Mouse (Mus musculus) kidney, postnatal 14 days (tissue): ENCODE measurements around the gene Zfp418.
"Not testable (repeated sequence)": the region's sequence is repeated elsewhere in the genome, so short reads cannot be mapped to it uniquely, and the experiment has no call there.

Experiments
- DNase-seq: peaks from one replicate; pipeline ENCODE4 v3.0.0; 2022; ENCODE audit warnings: mixed read lengths

Gene Zfp418

DNA sequence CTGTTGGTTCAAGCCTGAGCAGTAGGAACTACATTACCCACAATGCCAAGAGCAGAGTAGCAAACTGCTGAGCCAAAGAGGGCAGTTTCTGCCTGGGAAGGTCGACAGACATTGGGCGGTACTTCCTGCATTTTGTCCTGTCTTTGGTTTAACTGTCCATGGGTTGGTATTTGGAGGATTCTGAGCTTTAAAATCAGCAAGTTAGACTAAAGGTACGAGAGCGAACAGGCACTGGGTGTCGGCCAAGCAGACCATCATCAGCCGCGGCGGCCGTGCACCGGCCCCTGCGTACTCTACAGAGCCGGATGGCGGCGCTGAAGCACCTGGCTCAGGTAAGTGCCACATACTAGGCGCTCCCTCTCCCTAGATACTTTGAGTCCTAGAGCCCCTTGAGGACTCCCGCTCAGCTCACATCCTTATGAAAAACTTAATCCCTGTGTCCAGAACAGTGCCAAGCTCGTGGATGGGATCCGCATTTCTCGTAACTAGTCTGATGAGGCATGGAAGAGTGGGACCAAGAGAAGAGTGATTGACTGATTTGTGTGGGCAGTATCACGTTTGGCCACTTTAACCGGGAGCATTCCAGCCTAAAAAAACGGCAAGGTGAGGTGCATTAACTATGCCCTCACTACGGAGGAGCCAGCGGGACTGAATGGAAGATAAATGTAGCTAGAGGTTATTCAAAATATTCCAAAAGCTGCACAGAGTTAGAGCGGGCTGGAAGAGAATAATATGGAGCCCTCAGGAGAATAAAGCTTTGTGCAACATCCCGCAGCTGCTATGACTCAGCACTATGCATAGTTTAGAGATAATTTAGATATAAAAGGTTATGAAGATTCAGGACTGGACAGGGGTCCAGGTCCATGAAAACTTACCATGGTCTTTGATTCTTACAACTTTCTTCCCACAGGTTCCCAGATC lies at the start of gene Zfp418:
TSS of gene Zfp418 (plus strand) at position 104 of the 921 bp plus-strand sequence.
- peak; percentile 76 for DNase-seq

GRCm38 (mm10) chr7:7121602-7121980 lies 49.5 kb upstream of the Zfp418 start:
- no peak for DNase-seq

DNA sequence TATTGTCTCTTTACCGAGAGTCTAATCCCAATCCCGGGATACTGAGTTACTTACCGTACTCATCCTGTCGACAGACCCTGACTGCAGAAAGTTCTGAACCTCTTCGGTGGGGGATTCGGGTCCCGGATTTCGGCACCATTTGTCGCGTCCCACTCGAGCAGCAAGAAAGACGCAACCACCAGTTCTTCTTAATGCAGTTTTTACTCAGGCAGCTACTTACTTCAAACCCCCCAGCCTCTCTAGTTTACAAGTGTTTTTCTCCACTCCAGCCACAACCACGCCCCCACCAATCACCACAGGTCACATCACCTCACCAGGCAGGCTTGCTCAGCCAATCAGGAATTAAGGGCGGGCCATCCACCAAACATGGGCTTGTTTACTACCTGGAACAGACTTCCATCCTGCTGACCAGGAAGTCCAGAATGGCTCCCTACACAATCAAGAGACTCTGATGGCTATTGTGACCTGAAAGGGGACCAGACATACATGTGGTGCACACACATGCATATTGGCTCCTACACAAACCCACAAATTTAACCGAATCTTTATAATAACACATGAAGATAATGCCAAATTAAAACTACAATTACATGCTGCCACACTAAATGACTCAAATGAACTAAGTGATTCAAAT lies 40.5 kb upstream of the Zfp418 start:
- DNase-seq = not testable (repeated sequence)

- DNase-seq = no peak
Observed at GRCm38 (mm10) chr7:7132751-7133150, 38.4 kb upstream of the Zfp418 start.

- DNase-seq = peak; percentile 74
Observed at GRCm38 (mm10) chr7:7136379-7136866, 34.7 kb upstream of the Zfp418 start, which contains the start of gene Zfp773. Zfp773 (minus strand) TSS chr7:7136755.

GRCm38 (mm10) chr7:7144215-7144614 lies 26.9 kb upstream of the Zfp418 start:
- no peak for DNase-seq

DNA sequence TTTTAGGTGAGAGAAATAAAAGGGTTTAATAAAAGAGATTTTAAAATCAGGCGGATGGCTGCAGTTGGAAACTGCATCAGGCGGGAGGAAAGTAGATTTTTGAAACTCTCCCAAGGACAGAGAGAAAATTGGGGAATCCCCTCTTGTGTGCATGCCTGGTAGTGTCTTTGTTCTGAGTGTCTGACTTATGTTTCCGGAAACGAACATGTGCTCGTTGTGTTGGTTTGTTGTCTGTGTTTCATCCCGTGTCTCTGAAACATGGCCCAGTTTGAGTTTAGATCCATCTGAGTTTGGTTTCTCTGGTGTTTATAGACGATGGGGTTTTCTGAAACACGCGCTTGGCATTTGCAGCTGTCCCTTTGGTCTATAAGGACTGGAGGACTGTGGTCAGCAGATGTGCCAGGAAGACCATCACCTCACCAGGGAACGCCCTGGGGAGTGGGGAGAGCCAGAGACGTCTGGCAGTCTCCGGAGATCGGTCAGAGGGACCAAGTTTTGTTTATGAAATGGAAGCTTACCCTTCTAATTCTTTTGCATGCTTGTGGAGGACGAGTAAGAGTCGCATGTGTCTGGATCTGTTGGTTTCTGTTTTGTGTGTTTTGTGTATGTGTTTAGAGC lies 25.0 kb upstream of the Zfp418 start:
- no peak for DNase-seq

DNA sequence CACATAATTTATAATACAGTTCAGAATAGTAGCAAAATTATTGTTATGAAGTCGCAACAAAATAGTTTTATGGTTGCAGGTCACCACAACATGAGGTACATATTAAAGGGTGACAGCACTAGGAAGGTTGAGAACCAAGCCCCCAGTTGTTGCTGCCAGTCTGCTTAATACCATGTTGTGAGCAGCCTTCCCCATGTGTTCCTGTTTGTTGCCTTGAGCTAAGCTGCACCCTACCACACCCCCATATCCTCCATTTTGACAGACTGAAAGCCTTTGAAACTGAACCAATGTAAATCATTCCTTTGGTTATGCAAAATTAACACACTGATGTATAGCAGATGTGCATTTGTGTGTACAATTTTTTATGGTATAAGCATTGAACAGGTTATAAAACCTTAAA lies 14.8 kb downstream of the Zfp418 start:
- DNase-seq = no peak

GRCm38 (mm10) chr7:7187417-7188190 lies 16.5 kb downstream of the Zfp418 start:
- DNase-seq = no peak

- DNase-seq = peak; percentile 75
Observed at GRCm38 (mm10) chr7:7188191-7188942, 17.2 kb downstream of the Zfp418 start.

- peak; percentile 63 for DNase-seq
Observed at GRCm38 (mm10) chr7:7209313-7210151, 38.4 kb downstream of the Zfp418 start, which contains the start of gene Zfp772. Zfp772 (minus strand) TSS chr7:7209998.
